Mouse (Mus musculus): ENCODE results near the gene Tescl. TPM values are rescaled to one million over a fixed set of nuclear protein-coding genes. Genes with fewer than 3 reads are reported as not detected.

Gene Tescl
- total and polyA plus RNA-seq, 3 experiments = not detected

- Histone ChIP-seq H3K79me2 (ENCODE audit: control insufficient read depth, insufficient read depth, low read length, poor library complexity) (peaks cover 19% of the 10 kb centered on the region), H3K36me3 (ENCODE audit: control insufficient read depth in 1 of 2, insufficient read depth in 2 of 2, low read length in 2 of 2) (peaks cover 0 to 2% of the 10 kb centered on the region in 2 experiments; a peak in 2 of 4 replicates), H3K27ac (ENCODE audit: control insufficient read depth, low read depth, low read length) (no peak overlapping the region), H3K9me3 (replicated peaks; ENCODE audit: insufficient read depth, low read length) (no peaks in the 10 kb centered on the region), H3K9ac (ENCODE audit: control insufficient read depth, low read depth, low read length, poor library complexity, severe bottlenecking) (no peak overlapping the region), H3K4me3 (ENCODE audit: control insufficient read depth in 1 of 2, insufficient read depth in 1 of 2, low read depth in 2 of 2, low read length in 2 of 2) (no peak overlapping the region), H3K27me3 (ENCODE audit: control insufficient read depth in 1 of 2, insufficient read depth in 2 of 2, low read length in 2 of 2) (no peaks in the 10 kb centered on the region), H3K4me1 (ENCODE audit: control insufficient read depth in 1 of 2, insufficient read depth in 2 of 2, low read length in 2 of 2) (peaks cover 5 to 52% of the 10 kb centered on the region in 2 experiments; a peak in 3 of 4 replicates)
- no peak for TF ChIP-seq POLR2A (IDR thresholded peaks at IDR 0.05; ENCODE audit: control insufficient read depth in 1 of 2, insufficient read depth in 1 of 2, low read depth in 1 of 2, low read length in 2 of 2, poor library complexity in 1 of 2)
- TF ChIP-seq ZNF384 (IDR thresholded peaks at IDR 0.05; ENCODE audit: low read depth, low read length) = peak; percentile 94
- TF ChIP-seq TAL1 (IDR thresholded peaks at IDR 0.05; ENCODE audit: low read length) = no peak
- TF ChIP-seq SIN3A (IDR thresholded peaks at IDR 0.05; ENCODE audit: low read length) = 0 out of 2 replicates have a peak, but pooled peaks have one; percentile 16
- 0 out of 2 replicates have a peak, but pooled peaks have one; percentile 37 for TF ChIP-seq MAX (IDR thresholded peaks at IDR 0.05; ENCODE audit: low read length)
- TF ChIP-seq MXI1 (IDR thresholded peaks at IDR 0.05; ENCODE audit: low read depth, low read length) = peak; percentile 43; the same call in 1 of the 2 replicates
- DNase-seq (ENCODE audit: low read depth, low spot score) = peak; percentile 52
Observed at GRCm38 (mm10) chr7:24366716-24367632, 33.2 kb upstream of the Tescl start.

DNA sequence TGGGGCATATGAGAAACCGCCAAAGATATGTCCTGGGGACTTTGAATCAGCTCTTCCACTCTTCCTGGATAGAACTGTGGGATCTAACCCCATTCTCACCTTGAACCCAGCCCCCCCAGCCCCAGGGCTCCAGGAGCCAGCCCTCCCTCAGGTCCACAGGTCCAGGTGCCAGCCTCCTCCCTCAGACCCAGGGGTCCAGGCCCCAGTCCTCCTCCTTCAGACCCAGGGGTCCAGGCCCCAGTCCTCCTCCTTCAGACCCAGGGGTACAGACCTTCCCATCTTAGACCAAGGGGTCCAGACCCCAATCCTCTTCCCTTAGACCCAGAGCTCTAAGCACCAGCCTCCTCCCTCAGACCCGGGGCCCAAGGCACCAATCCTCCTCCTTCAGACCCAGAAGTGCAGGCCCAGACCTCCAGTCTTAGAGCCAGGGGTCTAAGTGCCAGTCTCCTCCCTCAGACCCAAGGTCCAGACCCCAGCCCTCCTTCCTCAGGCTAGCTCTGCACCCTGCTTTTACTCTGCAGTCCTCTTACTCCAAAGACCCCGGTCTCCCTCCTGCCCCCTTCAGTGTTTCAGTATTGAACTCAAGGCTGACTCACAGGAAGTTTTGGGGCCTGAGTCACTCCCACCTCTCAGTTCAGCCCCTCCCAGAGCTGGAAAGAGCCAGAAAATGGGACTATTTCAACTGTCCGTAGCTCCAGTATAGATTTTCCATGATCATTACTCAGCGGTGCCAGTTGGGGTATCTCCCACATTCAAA, 31.7 kb upstream of the Tescl start:
- peaks cover 0 to 2% of the 10 kb centered on the region in 2 experiments; a peak in 2 of 4 replicates for H3K36me3 ChIP-seq (ENCODE audit: control insufficient read depth in 1 of 2, insufficient read depth in 2 of 2, low read length in 2 of 2)
- no peak overlapping the region for H3K27ac ChIP-seq (ENCODE audit: control insufficient read depth, low read depth, low read length)
- no peak overlapping the region for H3K4me3 ChIP-seq (ENCODE audit: control insufficient read depth in 1 of 2, insufficient read depth in 1 of 2, low read depth in 2 of 2, low read length in 2 of 2)
- H3K9me3 ChIP-seq (replicated peaks; ENCODE audit: insufficient read depth, low read length) = no peaks in the 10 kb centered on the region
- TF ChIP-seq RCOR1 (IDR thresholded peaks at IDR 0.05; ENCODE audit: low read depth, low read length) = no peak
- TF ChIP-seq KAT2A (conservative IDR thresholded peaks at IDR 0.05; ENCODE audit: low read depth, low read length) = no peak
- TF ChIP-seq TAL1 (IDR thresholded peaks at IDR 0.05; ENCODE audit: low read length) = no peak
- TF ChIP-seq CTCF (IDR thresholded peaks at IDR 0.05 in 2 of 3, conservative IDR thresholded peaks at IDR 0.05 in 1 of 3; ENCODE audit: control insufficient read depth in 1 of 3, insufficient read depth in 1 of 3, low read depth in 2 of 3, low read length in 3 of 3, poor library complexity in 1 of 3, severe bottlenecking in 1 of 3) = no peak
- peaks cover 4% of the 10 kb centered on the region for H3K79me2 ChIP-seq (ENCODE audit: control insufficient read depth, insufficient read depth, low read length, poor library complexity)
- H3K9ac ChIP-seq (ENCODE audit: control insufficient read depth, low read depth, low read length, poor library complexity, severe bottlenecking) = peak overlapping the region; percentile 62
- DNase-seq (ENCODE audit: low read depth, low spot score) = peak; percentile 17
- no peaks in the 10 kb centered on the region for H3K27me3 ChIP-seq (ENCODE audit: control insufficient read depth in 1 of 2, insufficient read depth in 2 of 2, low read length in 2 of 2)
- H3K4me1 ChIP-seq (ENCODE audit: control insufficient read depth in 1 of 2, insufficient read depth in 2 of 2, low read length in 2 of 2) = peaks cover 5 to 50% of the 10 kb centered on the region in 2 experiments; a peak in 3 of 4 replicates

DNA sequence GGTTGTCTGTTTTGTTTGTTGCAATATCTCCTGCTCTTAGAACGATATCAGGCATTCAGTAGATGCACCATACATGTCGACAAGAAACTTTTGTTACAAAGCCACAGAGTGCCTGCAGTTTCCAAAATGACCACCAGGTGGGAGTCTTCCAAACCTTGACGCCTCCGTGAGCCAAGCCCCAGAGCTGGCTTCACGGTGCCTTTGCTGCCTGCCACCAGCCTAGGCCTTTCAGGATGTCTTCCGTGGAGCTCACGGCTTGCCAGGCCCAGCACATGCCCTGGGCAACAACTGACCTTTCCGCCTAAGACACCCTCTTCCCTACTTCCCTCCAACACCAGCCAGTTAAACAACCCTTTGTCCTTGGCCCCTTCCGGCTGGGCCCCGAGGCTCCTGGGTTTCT, 31.1 kb upstream of the Tescl start:
- Histone ChIP-seq H3K9ac (ENCODE audit: control insufficient read depth, low read depth, low read length, poor library complexity, severe bottlenecking) (peak overlapping the region; percentile 62), H3K79me2 (ENCODE audit: control insufficient read depth, insufficient read depth, low read length, poor library complexity) (no peaks in the 10 kb centered on the region), H3K9me3 (replicated peaks; ENCODE audit: insufficient read depth, low read length) (no peaks in the 10 kb centered on the region), H3K27me3 (ENCODE audit: control insufficient read depth in 1 of 2, insufficient read depth in 2 of 2, low read length in 2 of 2) (no peaks in the 10 kb centered on the region), H3K4me1 (ENCODE audit: control insufficient read depth in 1 of 2, insufficient read depth in 2 of 2, low read length in 2 of 2) (peaks cover 5 to 50% of the 10 kb centered on the region in 2 experiments; a peak in 3 of 4 replicates), H3K4me3 (ENCODE audit: control insufficient read depth in 1 of 2, insufficient read depth in 1 of 2, low read depth in 2 of 2, low read length in 2 of 2) (peak overlapping the region; percentile 32 to 43), H3K36me3 (ENCODE audit: control insufficient read depth in 1 of 2, insufficient read depth in 2 of 2, low read length in 2 of 2) (peaks cover 0 to 2% of the 10 kb centered on the region in 2 experiments; a peak in 2 of 4 replicates), H3K27ac (ENCODE audit: control insufficient read depth, low read depth, low read length) (no peak overlapping the region)
- DNase-seq (ENCODE audit: low read depth, low spot score) = peak; percentile 93
- TF ChIP-seq ELF1 (IDR thresholded peaks at IDR 0.05; ENCODE audit: low read depth, low read length) = no peak
- no peak for TF ChIP-seq GATA1 (IDR thresholded peaks at IDR 0.05; ENCODE audit: low read depth, low read length)
- TF ChIP-seq SIN3A (IDR thresholded peaks at IDR 0.05; ENCODE audit: low read length) = peak; percentile 61; the same call in 1 of the 2 replicates
- TF ChIP-seq RAD21 (IDR thresholded peaks at IDR 0.05; ENCODE audit: low read depth, low read length) = peak; percentile 79
- no peak for TF ChIP-seq GABPA (IDR thresholded peaks at IDR 0.05; ENCODE audit: low read depth, low read length)
- TF ChIP-seq SMC3 (IDR thresholded peaks at IDR 0.05; ENCODE audit: low read depth, low read length) = peak; percentile 97
- TF ChIP-seq KAT2A (conservative IDR thresholded peaks at IDR 0.05; ENCODE audit: low read depth, low read length) = no peak
- no peak for TF ChIP-seq TAL1 (IDR thresholded peaks at IDR 0.05; ENCODE audit: low read length)
- no peak for TF ChIP-seq TBP (IDR thresholded peaks at IDR 0.05; ENCODE audit: low read depth, low read length)
- TF ChIP-seq MAX (IDR thresholded peaks at IDR 0.05; ENCODE audit: low read length) = peak; percentile 51; the same call in 1 of the 2 replicates
- no peak for TF ChIP-seq POLR2AphosphoS2 (IDR thresholded peaks at IDR 0.05; ENCODE audit: low read length)
- TF ChIP-seq MXI1 (IDR thresholded peaks at IDR 0.05; ENCODE audit: low read depth, low read length) = no peak
- no peak for TF ChIP-seq USF1 (IDR thresholded peaks at IDR 0.05; ENCODE audit: low read depth, low read length)
- no peak for TF ChIP-seq RCOR1 (IDR thresholded peaks at IDR 0.05; ENCODE audit: low read depth, low read length)
- no peak for TF ChIP-seq CHD1 (IDR thresholded peaks at IDR 0.05; ENCODE audit: low read depth, low read length)
- TF ChIP-seq BHLHE40 (IDR thresholded peaks at IDR 0.05; ENCODE audit: borderline replicate concordance, low read depth, low read length) = no peak
- TF ChIP-seq ZKSCAN1 (IDR thresholded peaks at IDR 0.05; ENCODE audit: low read depth, low read length) = no peak
- no peak for TF ChIP-seq JUND (IDR thresholded peaks at IDR 0.05; ENCODE audit: low read depth, low read length)
- TF ChIP-seq CHD2 (IDR thresholded peaks at IDR 0.05; ENCODE audit: low read length) = no peak

Measured in MEL (cell line).